Mouse (Mus musculus) hindlimb bud, embryonic 11.5 days (tissue): ENCODE data around the gene Pnn.

Experiments used
- DNase-seq: peaks from one replicate; pipeline ENCODE4 v3.0.0-alpha.2; 2012; ENCODE audit warnings: low read depth, low spot score; ENCODE audit errors: extremely low spot score

Gene Pnn

GRCm38 (mm10) chr12:59072286-59072685 lies 5.6 kb downstream of the Pnn start:
- DNase-seq: no peak

GRCm38 (mm10) chr12:59074052-59074451 lies 7.4 kb downstream of the Pnn start:
- DNase-seq: no peak

- DNase-seq: no peak
These were observed 10.3 kb downstream of the Pnn start for GRCm38 (mm10) chr12:59076996-59077395.

GRCm38 (mm10) chr12:59077883-59078282 lies 11.2 kb downstream of the Pnn start:
- no peak for DNase-seq

GRCm38 (mm10) chr12:59080461-59080860 lies 13.8 kb downstream of the Pnn start:
- no peak for DNase-seq

- no peak for DNase-seq
These were observed 17.8 kb downstream of the Pnn start for GRCm38 (mm10) chr12:59084446-59084845.

GRCm38 (mm10) chr12:59086171-59086570 lies 19.5 kb downstream of the Pnn start:
- no peak for DNase-seq

GRCm38 (mm10) chr12:59093543-59093942 lies 26.9 kb downstream of the Pnn start:
- no peak for DNase-seq

- no peak for DNase-seq
These were observed 28.7 kb downstream of the Pnn start, which contains the start of gene Mia2 for GRCm38 (mm10) chr12:59095104-59096025. Mia2 (plus strand) TSS chr12:59095799.

- DNase-seq: no peak
These were observed 38.1 kb downstream of the Pnn start for GRCm38 (mm10) chr12:59104771-59105170.

GRCm38 (mm10) chr12:59105914-59106313 lies 39.2 kb downstream of the Pnn start:
- DNase-seq: no peak

GRCm38 (mm10) chr12:59106491-59106890 lies 39.8 kb downstream of the Pnn start:
- DNase-seq: no peak

- DNase-seq: no peak
These were observed 41.2 kb downstream of the Pnn start for GRCm38 (mm10) chr12:59107926-59108325.

- no peak for DNase-seq
These were observed 50.5 kb downstream of the Pnn start for GRCm38 (mm10) chr12:59117184-59117583.
